Mouse (Mus musculus) olfactory bulb, adult 2 months (tissue): ENCODE results near the gene Cd47. TPM values are rescaled to one million over a fixed set of nuclear protein-coding genes. Genes with fewer than 3 reads are reported as not detected.

Experiments
- H3K27ac ChIP-seq: fragments of 200-500 bp; 2 replicates; pipeline ENCODE4 v1.5.1; 2012; ENCODE audit warnings: low read depth, low read length; ENCODE audit not compliant: insufficient read depth
- H3K4me1 ChIP-seq: fragments of 200-500 bp; 2 replicates; pipeline ENCODE4 v1.6.1; 2012; ENCODE audit warnings: low read length; ENCODE audit not compliant: control insufficient read depth, insufficient read depth
- H3K4me3 ChIP-seq: fragments of 200-500 bp; 2 replicates; pipeline ENCODE4 v1.5.1; 2012; ENCODE audit warnings: mild to moderate bottlenecking, low read depth, low read length, moderate library complexity; ENCODE audit not compliant: insufficient read depth
- CTCF ChIP-seq: fragments of 200-500 bp; IDR thresholded peaks from 2 replicates; pipeline ENCODE4 v1.5.1; 2012; ENCODE audit warnings: low read depth, mild to moderate bottlenecking, low read length, moderate library complexity; ENCODE audit not compliant: insufficient read depth
- POLR2A ChIP-seq: fragments of 200-500 bp; IDR thresholded peaks from 2 replicates; pipeline ENCODE4 v1.6.1; 2012; ENCODE audit warnings: mild to moderate bottlenecking, low read depth, low read length, moderate library complexity; ENCODE audit not compliant: insufficient read depth
- WGBS: fragments of 180-500 bp; shearing (Covaris S2); methylation state at CpG from one replicate; pipeline ENCODE4 v1.1.7; 2018; 5-methylcytosine and 5-hydroxymethylcytosine counted together
- polyA plus RNA-seq: library from polyadenylated mRNA; stranded (reverse); fragments of >200 nt; gene quantifications from 2 replicates; pipeline ENCODE4 v1.2.4, GENCODE M21; 2012; ENCODE audit warnings: low replicate concordance; ENCODE audit not compliant: missing spikeins, insufficient read depth, insufficient read length

Gene Cd47
- polyA plus RNA-seq, 1 experiment, result not detected

DNA sequence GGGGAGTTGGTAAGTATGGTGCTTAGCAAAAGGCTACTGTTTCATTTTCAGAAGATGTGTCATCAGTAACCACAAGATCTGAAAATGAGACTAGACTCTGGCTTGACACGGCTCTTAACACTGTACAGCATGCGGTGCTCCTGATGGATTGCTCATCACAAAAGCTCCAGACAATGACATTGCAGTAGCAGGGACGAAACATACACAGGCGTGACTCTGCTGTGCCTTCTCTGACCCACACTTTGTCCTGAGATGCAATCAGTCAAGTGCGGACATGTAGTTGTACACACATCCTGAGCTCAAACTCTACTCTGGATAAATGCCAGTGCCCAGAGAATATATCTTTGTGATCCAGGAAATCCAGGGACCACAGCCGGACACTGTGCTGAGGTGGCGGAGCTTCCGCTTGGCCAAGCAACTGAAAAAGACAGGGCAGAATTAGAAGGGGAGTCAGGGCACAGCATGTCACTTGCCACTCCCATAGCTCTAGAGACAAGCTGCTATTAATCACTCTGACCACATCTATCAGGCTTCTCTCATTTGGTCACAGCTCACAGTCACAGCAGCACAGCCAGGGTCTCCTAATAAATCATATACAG, 151.7 kb downstream of the Cd47 start:
- no peak for TF ChIP-seq CTCF
- no peak for TF ChIP-seq POLR2A
- WGBS, result 81% methylated on average over 8 of the region's 8 CpGs
- Histone ChIP-seq H3K4me3 (no peak overlapping the region), H3K27ac (no peak overlapping the region), H3K4me1 (no peaks in the 10 kb centered on the region)

DNA sequence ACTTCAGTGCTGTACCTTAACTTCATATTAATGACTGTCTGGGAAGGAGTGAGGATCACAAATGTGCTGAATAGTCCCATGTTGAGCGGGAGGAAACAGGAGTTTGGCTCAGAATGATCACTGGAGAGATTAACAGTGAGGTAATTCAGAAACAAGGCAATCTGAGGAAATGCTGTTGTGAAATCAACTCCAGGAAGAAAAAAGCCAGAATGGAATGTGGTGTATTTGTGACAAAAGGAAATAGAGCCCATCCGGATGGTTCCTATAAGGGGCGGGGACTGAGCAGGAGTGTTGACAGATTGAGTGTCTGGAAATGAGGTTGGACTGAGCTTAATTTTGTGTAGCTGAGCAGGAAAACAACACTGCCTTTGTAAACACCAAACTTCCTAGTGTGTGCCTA, 153.5 kb downstream of the Cd47 start:
- H3K4me1 ChIP-seq, result no peaks in the 10 kb centered on the region
- no peak for TF ChIP-seq POLR2A
- TF ChIP-seq CTCF, result no peak
- WGBS, result 69% methylated on average over 3 of the region's 3 CpGs
- no peak overlapping the region for H3K4me3 ChIP-seq
- no peak overlapping the region for H3K27ac ChIP-seq

DNA sequence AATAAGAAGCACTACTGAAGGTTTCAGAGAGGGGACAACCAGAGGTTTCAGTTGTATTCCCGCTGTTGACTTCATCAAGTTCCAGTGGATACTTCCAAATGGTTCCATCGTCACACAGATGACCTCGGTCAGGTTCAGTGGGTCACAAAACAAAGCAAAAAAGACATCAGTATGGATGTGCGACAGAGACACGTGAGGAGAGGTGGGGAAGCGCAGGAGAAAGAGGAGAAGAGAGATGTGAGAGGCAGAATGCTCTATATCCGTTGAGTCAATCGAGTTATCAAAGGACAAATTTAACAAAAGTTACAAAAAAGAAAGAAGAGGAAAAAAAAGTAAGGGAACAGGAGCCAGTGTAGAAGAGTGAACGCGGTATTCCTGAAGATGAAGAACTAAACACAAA, 154.6 kb downstream of the Cd47 start:
- TF ChIP-seq CTCF (no peak), POLR2A (no peak)
- H3K27ac ChIP-seq, result no peak overlapping the region
- H3K4me1 ChIP-seq, result no peaks in the 10 kb centered on the region
- WGBS, result 98% methylated on average over 10 of the region's 10 CpGs
- H3K4me3 ChIP-seq, result no peak overlapping the region

DNA sequence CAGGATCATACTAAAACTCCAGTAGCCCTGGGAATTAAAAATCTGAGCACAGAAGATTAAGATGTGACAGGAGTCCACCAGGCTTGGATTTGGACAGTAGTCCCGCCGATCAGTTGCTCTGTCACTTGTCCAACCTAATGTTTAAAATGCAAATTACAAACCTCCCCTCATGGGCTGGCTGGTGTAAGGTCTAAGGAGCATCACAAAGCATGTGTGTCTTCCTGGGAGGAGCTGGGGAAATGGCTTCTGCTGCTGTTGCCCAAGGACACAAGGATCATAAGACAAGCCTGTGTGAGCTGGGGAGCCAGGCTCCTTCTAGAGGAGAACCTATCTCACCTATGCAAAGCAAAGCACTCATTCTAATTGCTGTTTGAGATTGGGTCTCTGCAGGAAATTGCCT, 155.0 kb downstream of the Cd47 start:
- Histone ChIP-seq H3K27ac (no peak overlapping the region), H3K4me3 (no peak overlapping the region), H3K4me1 (no peaks in the 10 kb centered on the region)
- no peak for TF ChIP-seq CTCF
- no peak for TF ChIP-seq POLR2A
- WGBS, result 67% methylated on average over 2 of the region's 2 CpGs

DNA sequence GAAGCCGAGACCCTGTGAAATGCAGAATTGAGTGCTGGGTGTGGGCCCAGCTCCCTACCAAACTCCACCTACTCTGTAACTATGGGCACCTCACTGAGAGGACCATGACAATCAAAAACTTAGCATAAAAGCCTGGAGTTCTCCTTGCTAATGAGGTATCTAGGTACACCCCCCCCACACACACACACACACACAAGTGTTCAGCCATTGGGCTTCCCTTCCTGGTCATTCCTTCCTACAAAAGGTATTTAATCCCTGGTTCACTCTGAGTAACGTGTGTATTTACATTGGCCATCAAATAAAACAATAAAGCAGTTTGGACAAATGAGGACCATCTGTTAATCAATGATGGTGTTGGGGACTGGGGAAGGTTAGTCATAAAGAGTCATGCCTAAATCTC, 155.6 kb downstream of the Cd47 start:
- Histone ChIP-seq H3K4me3 (no peak overlapping the region), H3K4me1 (no peaks in the 10 kb centered on the region), H3K27ac (no peak overlapping the region)
- TF ChIP-seq POLR2A (no peak), CTCF (no peak)
- WGBS, result 86% methylated on average over 2 of the region's 2 CpGs

DNA sequence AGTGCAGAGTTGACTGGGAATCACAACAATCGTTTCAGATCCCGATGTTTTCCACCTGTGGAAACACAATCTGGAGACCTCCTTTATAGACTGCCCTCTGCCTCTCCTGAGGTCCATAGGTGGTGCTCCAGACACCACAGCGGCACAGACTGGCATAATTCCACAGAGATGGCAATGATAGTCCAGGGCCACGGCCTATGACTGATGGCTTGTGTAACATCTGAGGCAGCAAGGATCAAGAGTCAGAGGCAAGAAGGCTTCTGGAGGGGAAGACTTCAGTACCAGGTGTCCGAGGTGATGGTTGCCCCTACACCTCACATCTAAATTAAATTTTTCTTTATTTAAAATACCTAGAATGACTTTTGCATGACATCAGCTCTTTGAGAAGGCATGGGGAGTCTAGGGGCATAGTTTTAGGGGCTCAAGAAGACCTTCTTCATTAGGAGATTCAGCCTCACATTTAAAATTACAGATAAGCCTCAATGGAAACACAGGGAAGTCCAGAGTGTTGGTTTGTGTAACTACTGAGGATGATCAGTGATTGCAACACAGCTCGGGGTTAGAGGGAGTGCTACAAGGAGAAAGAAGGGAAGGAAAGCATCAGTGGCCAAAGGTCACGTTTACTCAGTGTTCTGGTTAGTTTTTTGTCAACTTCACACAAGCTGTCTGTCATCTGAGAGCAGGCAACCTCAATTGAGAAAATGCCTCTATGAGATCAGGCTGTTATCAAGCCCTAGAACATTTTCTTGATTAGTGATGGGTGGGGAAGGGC, 156.4 kb downstream of the Cd47 start:
- Histone ChIP-seq H3K27ac (no peak overlapping the region), H3K4me3 (no peak overlapping the region), H3K4me1 (no peaks in the 10 kb centered on the region)
- TF ChIP-seq CTCF (no peak), POLR2A (no peak)
- whole genome bisulfite sequencing, result 96% methylated on average over 7 of the region's 7 CpGs

DNA sequence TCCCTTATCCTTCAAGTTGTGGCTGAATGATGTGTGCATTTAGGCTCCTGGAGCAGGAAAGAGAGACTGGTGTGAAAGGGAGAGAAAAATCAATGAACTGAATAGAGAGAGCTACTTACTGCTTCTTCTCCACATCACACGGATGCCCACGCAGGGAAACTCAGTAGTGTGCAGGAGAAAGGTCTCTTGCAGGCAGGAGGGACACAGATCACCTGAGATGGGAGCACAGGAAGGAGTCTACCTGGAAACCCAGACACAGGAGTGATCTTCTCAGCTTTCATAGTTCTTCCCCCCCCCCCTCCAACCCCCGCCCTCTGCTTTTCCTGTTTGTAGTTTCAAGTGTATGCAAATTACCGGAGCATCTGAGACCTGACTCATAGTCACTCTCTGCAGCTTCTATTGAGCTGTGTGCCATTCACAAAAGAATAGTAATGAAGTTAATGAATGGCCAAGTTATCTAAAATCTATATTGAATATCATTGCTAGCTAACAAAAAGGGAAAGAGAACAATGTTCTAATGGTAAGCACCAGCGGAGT, 158.6 kb downstream of the Cd47 start:
- Histone ChIP-seq H3K27ac (no peak overlapping the region), H3K4me1 (no peaks in the 10 kb centered on the region), H3K4me3 (no peak overlapping the region)
- WGBS, result 86% methylated on average over 5 of the region's 5 CpGs
- TF ChIP-seq CTCF, result no peak
- TF ChIP-seq POLR2A, result no peak

DNA sequence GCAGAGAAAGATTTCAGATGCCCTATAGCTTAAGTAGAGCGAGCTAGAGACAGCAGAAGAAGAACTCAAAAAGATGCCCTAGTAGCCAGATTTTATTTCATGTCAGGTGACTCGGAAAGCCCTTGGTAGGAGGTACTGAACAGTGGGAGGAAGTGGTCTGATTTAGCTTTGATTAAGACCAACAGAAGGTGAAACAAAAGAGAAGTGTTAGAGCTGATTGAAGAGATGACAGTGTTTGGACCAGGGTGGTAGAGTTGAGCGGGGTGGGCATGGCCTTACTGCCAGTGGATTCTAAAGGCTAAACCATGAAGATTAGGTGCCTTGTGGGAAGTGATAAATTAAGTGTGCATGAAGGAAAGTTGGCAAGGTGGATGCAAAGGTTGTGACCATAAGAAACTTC, 162.0 kb downstream of the Cd47 start:
- Histone ChIP-seq H3K4me3 (no peak overlapping the region), H3K27ac (no peak overlapping the region), H3K4me1 (peaks cover 2% of the 10 kb centered on the region; the same call in 1 of the 2 replicates)
- TF ChIP-seq CTCF (no peak), POLR2A (no peak)
- WGBS, result 95% methylated on average over 3 of the region's 3 CpGs

DNA sequence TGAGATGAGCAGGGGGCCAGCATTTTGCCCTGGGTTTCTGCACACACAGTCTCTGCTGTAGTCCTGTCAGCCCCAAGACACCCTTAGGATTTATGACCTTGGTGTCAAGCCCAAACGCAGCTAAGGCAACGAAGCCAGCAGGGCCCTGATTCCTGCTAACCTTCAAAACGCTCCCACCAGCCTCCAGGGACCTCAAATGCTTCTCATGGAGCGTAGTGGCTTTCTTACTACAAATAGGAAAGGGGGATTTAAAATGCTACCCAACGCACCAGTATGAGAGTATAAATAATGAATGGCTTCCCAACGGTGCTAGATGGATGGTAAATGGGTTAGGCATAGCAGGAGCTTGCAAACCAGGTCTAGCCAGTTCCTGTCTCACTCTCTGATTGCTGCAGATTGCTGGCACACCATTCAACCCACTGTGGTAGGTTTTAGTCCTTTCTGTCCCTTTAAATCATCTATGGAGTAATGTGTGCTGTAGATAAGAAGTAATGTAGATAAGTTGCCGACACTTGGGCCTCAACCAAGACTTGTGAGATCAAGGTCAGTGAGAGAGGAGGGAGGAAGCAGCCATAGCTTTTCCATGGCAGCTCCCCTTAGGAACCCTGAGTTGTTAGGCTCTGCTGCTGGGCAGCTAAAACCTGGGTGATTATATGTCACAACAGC, 164.1 kb downstream of the Cd47 start:
- no peak for TF ChIP-seq POLR2A
- TF ChIP-seq CTCF, result no peak
- no peak overlapping the region for H3K27ac ChIP-seq
- WGBS, result 86% methylated on average over 7 of the region's 7 CpGs
- peaks cover 2% of the 10 kb centered on the region; the same call in 1 of the 2 replicates for H3K4me1 ChIP-seq
- H3K4me3 ChIP-seq, result no peak overlapping the region

Other genes starting within 250 kb of the Cd47 start
- gene Ift57, start 101.3 kb upstream of the Cd47 start, polyA plus RNA-seq, result not detected in 2 replicates